Mouse (Mus musculus) intestine, embryonic 16.5 days (tissue): Measurements from ENCODE around the gene Trip4. TPM values are rescaled to one million over a fixed set of nuclear protein-coding genes. Genes with fewer than 3 reads are reported as not detected.
"Not testable (repeated sequence)": the region's sequence is repeated elsewhere in the genome, so short reads cannot be mapped to it uniquely, and the experiment has no call there.

Experiments used
- ATAC-seq: fragments of 200-750 bp; cut with Nextera tagmentation; 2 replicates; pipeline ENCODE4 v1.8.0; 2017; ENCODE audit warnings: moderate TSS enrichment, moderate library complexity
- H3K27ac ChIP-seq: fragments of 300-500 bp; sonication (generic); 2 replicates; pipeline ENCODE4 v1.5.1; 2014; ENCODE audit warnings: mild to moderate bottlenecking, low read length
- H3K27me3 ChIP-seq: fragments of 300-500 bp; sonication (generic); replicated peaks from 2 replicates; pipeline ENCODE4 v1.6.1; 2014; ENCODE audit warnings: low read length, control low read depth, mixed read lengths; ENCODE audit not compliant: control insufficient read depth, insufficient read depth
- H3K36me3 ChIP-seq: fragments of 300-500 bp; sonication (generic); 2 replicates; pipeline ENCODE4 v1.6.1; 2014; ENCODE audit warnings: low read length, control low read depth; ENCODE audit not compliant: control insufficient read depth, insufficient read depth
- H3K4me1 ChIP-seq: fragments of 300-500 bp; sonication (generic); 2 replicates; pipeline ENCODE4 v1.6.1; 2014; ENCODE audit warnings: low read length, control low read depth, mixed read lengths; ENCODE audit not compliant: control insufficient read depth, insufficient read depth
- H3K4me2 ChIP-seq: fragments of 300-500 bp; sonication (generic); 2 replicates; pipeline ENCODE4 v1.6.1; 2014; ENCODE audit warnings: low read depth, low read length, control low read depth
- H3K4me3 ChIP-seq: fragments of 300-500 bp; sonication (generic); 2 replicates; pipeline ENCODE4 v1.5.1; 2014; ENCODE audit warnings: mild to moderate bottlenecking, low read length
- H3K9ac ChIP-seq: fragments of 300-500 bp; sonication (generic); 2 replicates; pipeline ENCODE4 v1.6.1; 2014; ENCODE audit warnings: low read depth, low read length
- H3K9me3 ChIP-seq: fragments of 300-500 bp; sonication (generic); 2 replicates; pipeline ENCODE4 v1.6.1; 2016; ENCODE audit warnings: low read length, control low read depth; ENCODE audit not compliant: control insufficient read depth
- WGBS: fragments of 180-500 bp; shearing (Covaris S2); extraction: QIAGEN DNeasy Blood & Tissue Kit; methylation state at CpG from one replicate; pipeline ENCODE4 v1.1.7; 2014; 5-methylcytosine and 5-hydroxymethylcytosine counted together
- polyA plus RNA-seq: library from polyadenylated mRNA; unstranded; fragments of >200 nt; fragmentation: Nextera tagmentation; extraction: Ambion mirVana; gene quantifications from 2 replicates; pipeline ENCODE4 v1.2.1, GENCODE M21; 2015

The Trip4 gene
- polyA plus RNA-seq, 1 experiment from 2014 or later = 20.3 TPM

DNA sequence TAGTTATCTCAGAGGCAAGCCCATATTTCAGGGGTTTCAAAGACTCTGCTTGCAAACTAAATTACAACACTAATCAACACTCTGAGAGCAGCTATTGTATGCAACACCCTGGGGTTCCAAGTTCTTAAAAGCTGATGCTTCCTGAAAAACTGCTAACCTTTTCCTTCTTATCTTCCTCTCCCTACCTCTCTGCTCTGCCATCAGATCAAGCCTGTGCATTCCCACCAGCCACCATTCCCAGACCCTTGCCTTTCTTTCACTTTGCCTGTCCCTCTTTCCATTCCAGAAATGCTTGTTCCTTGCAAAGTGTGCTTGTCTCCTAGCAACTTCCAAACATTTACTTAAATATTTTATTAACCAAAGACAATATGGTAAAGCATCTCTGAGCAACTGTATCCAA lies 116.7 kb downstream of the Trip4 start:
- Histone ChIP-seq H3K36me3 (no peaks in the 10 kb centered on the region), H3K27ac (no peak overlapping the region), H3K4me1 (peaks cover 15% of the 10 kb centered on the region), H3K4me2 (no peak overlapping the region), H3K27me3 (no peaks in the 10 kb centered on the region), H3K9me3 (no peaks in the 10 kb centered on the region), H3K4me3 (no peak overlapping the region), H3K9ac (no peak overlapping the region)
- no peak for ATAC-seq

- H3K9ac ChIP-seq = no peak overlapping the region
- peaks cover 16% of the 10 kb centered on the region for H3K4me1 ChIP-seq
- WGBS = 62% methylated on average over 4 of the region's 4 CpGs
- H3K4me2 ChIP-seq = no peak overlapping the region
- H3K36me3 ChIP-seq = no peaks in the 10 kb centered on the region
- no peaks in the 10 kb centered on the region for H3K27me3 ChIP-seq
- H3K4me3 ChIP-seq = no peak overlapping the region
- H3K27ac ChIP-seq = no peak overlapping the region
- no peak for ATAC-seq
- H3K9me3 ChIP-seq = no peaks in the 10 kb centered on the region
Observed at GRCm38 (mm10) chr9:65791106-65791505, 117.5 kb downstream of the Trip4 start.

DNA sequence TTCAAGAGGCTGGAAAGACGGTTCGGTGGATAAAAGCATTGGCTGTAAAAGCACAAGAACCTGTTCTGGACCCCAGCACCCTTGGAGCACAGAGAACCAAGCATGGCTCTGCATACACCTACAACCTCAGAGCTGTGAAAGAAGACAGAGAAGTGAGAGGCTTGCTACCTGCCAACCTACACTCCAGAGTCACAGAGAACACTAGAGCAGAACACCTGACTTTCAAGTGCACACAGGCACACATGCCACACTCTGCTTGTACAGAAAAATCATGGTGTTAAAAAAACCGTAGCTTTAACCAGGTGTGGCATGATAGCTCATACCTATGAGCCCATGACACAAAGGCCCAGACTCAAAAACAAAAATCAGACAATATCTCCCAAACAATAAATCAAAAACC lies 118.8 kb downstream of the Trip4 start:
- Histone ChIP-seq H3K27ac (no peak overlapping the region), H3K9me3 (no peaks in the 10 kb centered on the region), H3K4me3 (no peak overlapping the region), H3K9ac (no peak overlapping the region), H3K4me2 (no peak overlapping the region), H3K27me3 (no peaks in the 10 kb centered on the region), H3K4me1 (peaks cover 16% of the 10 kb centered on the region), H3K36me3 (no peaks in the 10 kb centered on the region)
- ATAC-seq = no peak
- WGBS = 90% methylated on average over 3 of the region's 3 CpGs

- Histone ChIP-seq H3K27ac (no peak overlapping the region), H3K4me2 (no peak overlapping the region), H3K27me3 (no peaks in the 10 kb centered on the region), H3K4me3 (no peak overlapping the region), H3K4me1 (peaks cover 16% of the 10 kb centered on the region), H3K36me3 (no peaks in the 10 kb centered on the region), H3K9me3 (no peaks in the 10 kb centered on the region), H3K9ac (no peak overlapping the region)
- ATAC-seq = no peak
- 78% methylated on average over 4 of the region's 4 CpGs for WGBS
Observed at GRCm38 (mm10) chr9:65788556-65788955, 120.0 kb downstream of the Trip4 start.

DNA sequence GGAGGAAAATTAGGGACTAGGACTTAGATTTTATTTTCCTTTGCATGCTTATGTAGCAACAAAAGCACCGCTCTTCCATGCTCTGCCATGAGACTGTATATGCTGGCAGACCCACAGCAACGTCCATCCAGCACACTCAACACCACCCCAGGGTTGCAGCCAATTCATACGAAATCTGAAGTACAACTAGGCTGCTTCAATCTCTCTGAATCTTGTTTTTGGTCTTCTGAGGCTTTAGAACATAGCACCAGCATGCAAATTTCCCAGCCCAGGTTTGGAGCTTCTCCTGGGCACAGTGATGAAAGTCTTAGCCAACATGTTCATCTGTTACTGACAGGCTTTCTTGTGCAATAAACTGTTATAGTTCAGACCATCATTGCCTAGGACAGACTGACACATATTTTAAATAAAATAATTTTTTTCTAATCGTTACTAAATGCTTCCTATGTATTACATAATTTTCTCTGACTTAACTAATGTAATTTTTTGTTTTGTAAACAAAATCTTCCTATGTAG lies 120.7 kb downstream of the Trip4 start:
- Histone ChIP-seq H3K27me3 (no peaks in the 10 kb centered on the region), H3K9me3 (no peaks in the 10 kb centered on the region), H3K4me3 (no peak overlapping the region), H3K36me3 (no peaks in the 10 kb centered on the region), H3K27ac (peak overlapping the region; percentile 80), H3K4me1 (peaks cover 16% of the 10 kb centered on the region), H3K9ac (0 out of 2 replicates have a peak overlapping the region, but pooled peaks have one; percentile 17), H3K4me2 (no peak overlapping the region)
- ATAC-seq = no peak
- 80% methylated on average over 4 of the region's 4 CpGs for WGBS

DNA sequence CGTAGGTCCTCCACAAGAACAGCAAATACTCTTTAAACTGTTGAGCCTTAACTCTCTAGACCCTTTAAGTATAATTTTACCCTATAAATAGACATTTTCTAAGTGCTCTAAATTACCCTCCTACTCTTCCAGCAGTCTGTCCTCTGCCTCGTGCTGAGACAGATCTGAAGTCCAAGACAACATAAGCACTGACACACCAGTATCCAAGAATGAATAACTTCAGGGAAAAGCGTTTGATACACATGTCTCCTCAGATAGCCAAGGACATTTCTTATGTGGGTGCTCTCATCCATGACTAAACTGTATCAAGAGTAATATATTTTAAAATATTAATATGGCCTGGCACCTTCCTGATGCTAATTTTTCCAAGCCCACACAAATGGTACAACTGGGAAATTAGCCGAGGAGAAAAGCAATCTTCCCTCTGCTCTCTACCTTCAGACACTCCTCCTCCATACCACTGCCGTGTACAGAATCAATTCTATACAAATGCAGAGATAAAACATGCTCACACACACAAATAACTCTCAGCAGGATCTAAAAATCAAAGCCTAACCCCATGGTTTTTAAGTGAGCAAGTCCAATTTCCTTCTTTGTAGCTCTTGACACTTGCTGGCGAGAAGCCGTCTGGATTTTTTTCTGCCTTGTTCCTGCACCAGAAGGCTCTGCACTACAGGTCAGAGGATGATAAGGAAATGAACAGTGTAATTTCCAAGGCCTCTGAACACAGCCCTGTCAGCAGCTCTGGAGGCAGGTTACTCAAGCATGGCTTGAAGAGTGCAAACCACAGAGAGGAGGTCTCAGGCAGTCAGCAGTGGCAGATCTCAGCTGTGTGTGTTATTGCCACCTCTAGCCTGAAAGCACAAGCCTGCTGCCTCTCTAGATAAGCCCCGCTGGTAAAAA lies 121.5 kb downstream of the Trip4 start:
- H3K4me1 ChIP-seq = peaks cover 14% of the 10 kb centered on the region
- H3K9ac ChIP-seq = peak overlapping the region; percentile 21; the same call in 1 of the 2 replicates
- H3K36me3 ChIP-seq = no peaks in the 10 kb centered on the region
- H3K9me3 ChIP-seq = no peaks in the 10 kb centered on the region
- no peaks in the 10 kb centered on the region for H3K27me3 ChIP-seq
- no peak overlapping the region for H3K4me3 ChIP-seq
- ATAC-seq = peak; percentile 94
- 43% methylated on average over 8 of the region's 8 CpGs for WGBS
- H3K27ac ChIP-seq = peak overlapping the region; percentile 80
- H3K4me2 ChIP-seq = peak overlapping the region; percentile 31; the same call in 1 of the 2 replicates

DNA sequence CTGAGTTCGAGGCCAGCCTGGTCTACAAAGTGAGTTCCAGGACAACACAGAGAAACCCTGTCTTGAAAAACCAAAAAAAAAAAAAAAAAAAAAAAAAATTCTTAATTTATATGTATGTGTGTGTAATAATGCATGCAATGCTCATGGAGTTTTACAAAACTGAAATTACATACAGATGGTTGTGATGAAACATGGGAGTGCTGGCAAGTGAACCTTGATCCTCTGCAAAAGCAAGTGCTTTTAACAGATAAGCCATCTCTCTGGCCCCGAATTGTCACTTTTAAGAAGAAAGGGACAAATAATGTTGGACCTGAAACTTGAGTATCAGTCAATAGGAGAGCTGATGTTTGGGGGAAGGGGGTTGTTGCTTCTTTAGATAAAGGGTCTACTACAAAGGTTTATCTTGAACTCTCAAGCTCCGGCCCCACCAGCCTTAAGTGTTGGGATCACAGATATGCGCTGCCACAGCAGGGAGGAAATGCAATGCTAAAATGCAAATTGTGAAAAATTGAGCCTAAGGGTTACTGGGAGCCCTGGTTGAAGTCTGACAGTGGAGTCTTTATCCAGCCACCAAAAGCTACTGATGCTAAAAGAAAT lies 122.7 kb downstream of the Trip4 start:
- Histone ChIP-seq H3K36me3 (no peaks in the 10 kb centered on the region), H3K27ac (peak overlapping the region; percentile 73), H3K4me3 (no peak overlapping the region), H3K4me2 (0 out of 2 replicates have a peak overlapping the region, but pooled peaks have one; percentile 19), H3K9me3 (no peaks in the 10 kb centered on the region), H3K4me1 (peaks cover 11% of the 10 kb centered on the region), H3K9ac (no peak overlapping the region), H3K27me3 (no peaks in the 10 kb centered on the region)
- 70% methylated on average over 4 of the region's 4 CpGs for WGBS
- ATAC-seq = peak; percentile 47; the same call in 1 of the 2 replicates

GRCm38 (mm10) chr9:65779619-65780018 lies 129.0 kb downstream of the Trip4 start:
- ATAC-seq, H3K9ac ChIP-seq, H3K27me3 ChIP-seq, H3K36me3 ChIP-seq, H3K9me3 ChIP-seq, H3K4me3 ChIP-seq, H3K27ac ChIP-seq, H3K4me2 ChIP-seq: not testable (repeated sequence)
- H3K4me1 ChIP-seq = peaks cover 15% of the 10 kb centered on the region
- 93% methylated on average over 3 of the region's 3 CpGs for WGBS
